Comparison of ENCODE assay signal across 13 mouse cellular contexts in genomic region chr5:73198690-73199089, GRCm38 (mm10). TPM values are rescaled to one million over a fixed set of nuclear protein-coding genes. Genes with fewer than 3 reads are reported as not detected.
A peak's percentile ranks its signal among the peaks of the same experiment; 100 is the strongest.
DNase-seq lines count a peak whose midpoint lies in the region; ATAC-seq and TF ChIP-seq lines count a peak whose summit lies in the region.
"Had no signal": no experiment of that assay in that cellular context is flagged by ENCODE, and none has a peak within 500 bp of the region (broad histone marks: within the 10 kb centered on the region; RNA-seq: fewer than 3 reads in every experiment).

No protein-coding gene starts in this region.

- TF ChIP-seq CTCF in left cerebral cortex, adult 2 months (IDR thresholded peaks at IDR 0.05), result peak; percentile 31
- TF ChIP-seq CTCF in stomach, postnatal 0 days (IDR thresholded peaks at IDR 0.05; ENCODE audit: low read depth), result peak; percentile 53

- 89% methylated on average over 5 of the region's 5 CpGs for WGBS in stomach, postnatal 0 days

- H3K27me3 ChIP-seq in stomach, postnatal 0 days (ENCODE audit: control insufficient read depth, insufficient read depth, low read length), result no peaks in the 10 kb centered on the region
- H3K27me3 ChIP-seq: lung, embryonic 15.5 days had no signal

- intact Hi-C loops in left cerebral cortex, adult 2 months (cut with DNase I), result no loop called here

- TF ChIP-seq EP300 in stomach, postnatal 0 days (optimal IDR thresholded peaks at IDR 0.05), result no peak

- H3K9ac ChIP-seq in stomach, postnatal 0 days (ENCODE audit: low read length), result no peak overlapping the region
- H3K9ac ChIP-seq: lung, embryonic 15.5 days had no signal

- H3K4me1 ChIP-seq in stomach, postnatal 0 days (replicated peaks; ENCODE audit: control insufficient read depth, insufficient read depth), result no peaks in the 10 kb centered on the region

- no peak for ATAC-seq in stomach, postnatal 0 days (ENCODE audit: low FRiP score, low TSS enrichment)

- H3K9me3 ChIP-seq in stomach, postnatal 0 days (ENCODE audit: control insufficient read depth, low read length), result no peaks in the 10 kb centered on the region

- no peak overlapping the region for H3K4me2 ChIP-seq in stomach, postnatal 0 days (replicated peaks; ENCODE audit: low read depth)
- H3K4me2 ChIP-seq: lung, embryonic 15.5 days had no signal

- DNase-seq in left cerebral cortex, adult 2 months (ENCODE audit: extremely low spot score in 1 of 2, low spot score in 2 of 2), result no peak
- no peak for DNase-seq in left cerebral cortex, adult 8-10 months (ENCODE audit: low spot score in 2 of 2)
- peak; percentile 31 to 36 for DNase-seq in thymus, postnatal 36 days
- no peak for DNase-seq in thymus, adult 18-20 months
- peak; percentile 66 for DNase-seq in R1 (ENCODE audit: low read depth, low spot score)
- DNase-seq in stomach, postnatal 0 days (ENCODE audit: low spot score), result no peak
- no peak for DNase-seq in frontal cortex, adult 2 months (ENCODE audit: extremely low spot score in 1 of 2, low spot score in 1 of 2)
- DNase-seq: adrenal gland, postnatal 14 days; cerebellum, adult 18-20 months; heart, adult 18-20 months; heart, postnatal 4 days; kidney, adult 11 months had no signal

- H3K36me3 ChIP-seq in stomach, postnatal 0 days (ENCODE audit: control insufficient read depth, insufficient read depth, low read length), result no peaks in the 10 kb centered on the region

- H3K4me3 ChIP-seq in left cerebral cortex, adult 2 months, result no peak overlapping the region
- H3K4me3 ChIP-seq in stomach, postnatal 0 days (ENCODE audit: low read depth, low read length), result no peak overlapping the region
- H3K4me3 ChIP-seq: lung, embryonic 15.5 days had no signal

- no peak overlapping the region for H3K27ac ChIP-seq in left cerebral cortex, adult 2 months
- H3K27ac ChIP-seq in stomach, postnatal 0 days (replicated peaks), result no peak overlapping the region
- H3K27ac ChIP-seq: lung, embryonic 15.5 days had no signal

RNA-seq across cellular contexts. Expression of gene Fryl, which starts 57.7 kb away (rescaled TPM):
- total RNA-seq in left cerebral cortex, adult 2 months (2021), result 10 to 100 TPM; 62.7 to 81.6 TPM
- 10 to 100 TPM; 58.6 to 81.9 (median 72.1) TPM for total RNA-seq in left cerebral cortex, adult 8-10 months (2022)
- 20.8 TPM in 2 replicates for polyA plus RNA-seq in stomach, postnatal 0 days (2015; fragmentation: Nextera tagmentation; extraction: Ambion mirVana)
- 73.2 and 76.6 TPM in 2 replicates for polyA plus RNA-seq in frontal cortex, adult 2 months (2012; rRNA removed)

Comparison
In these comparisons a context has a peak if more than half of its experiments do, and no peak if none do; other contexts are left out.
1. DNase-seq: peak in thymus, postnatal 36 days (2 of 2) and R1 (single experiment); none in left cerebral cortex, adult 2 months (0 of 2), left cerebral cortex, adult 8-10 months (0 of 2), thymus, adult 18-20 months (0 of 2), stomach, postnatal 0 days (single experiment) and frontal cortex, adult 2 months (0 of 2).